Mouse (Mus musculus): Measurements from ENCODE around the gene Dtd1. TPM values are rescaled to one million over a fixed set of nuclear protein-coding genes. Genes with fewer than 3 reads are reported as not detected.

The Dtd1 gene
- polyA plus RNA-seq, 1 experiment from 2014 or later: 148 TPM

- H3K9ac ChIP-seq: no peak overlapping the region
- no peaks in the 10 kb centered on the region for H3K9me3 ChIP-seq
- WGBS: 90% methylated on average over 6 of the region's 6 CpGs
- ATAC-seq (replicated peaks): no peak
- no peaks in the 10 kb centered on the region for H3K36me3 ChIP-seq (replicated peaks)
- no peaks in the 10 kb centered on the region for H3K4me1 ChIP-seq
- H3K4me2 ChIP-seq: no peak overlapping the region
- no peak overlapping the region for H3K27ac ChIP-seq
- no peak overlapping the region for H3K4me3 ChIP-seq
- no peaks in the 10 kb centered on the region for H3K27me3 ChIP-seq (replicated peaks)
These were observed 161.0 kb downstream of the Dtd1 start for GRCm38 (mm10) chr2:144760666-144761065.

GRCm38 (mm10) chr2:144763706-144764105 is 164.0 kb downstream of the Dtd1 start:
- no peak overlapping the region for H3K9ac ChIP-seq
- H3K4me2 ChIP-seq: no peak overlapping the region
- WGBS: 72% methylated on average over 9 of the region's 9 CpGs
- H3K36me3 ChIP-seq (replicated peaks): no peaks in the 10 kb centered on the region
- H3K4me3 ChIP-seq: no peak overlapping the region
- H3K4me1 ChIP-seq: no peaks in the 10 kb centered on the region
- ATAC-seq (replicated peaks): peak; percentile 45; the same call in 1 of the 2 replicates
- no peak overlapping the region for H3K27ac ChIP-seq
- H3K27me3 ChIP-seq (replicated peaks): no peaks in the 10 kb centered on the region
- H3K9me3 ChIP-seq: no peaks in the 10 kb centered on the region

GRCm38 (mm10) chr2:144764116-144764788 is 164.6 kb downstream of the Dtd1 start:
- peak; percentile 69 for ATAC-seq (replicated peaks)
- Histone ChIP-seq H3K4me2 (no peak overlapping the region), H3K4me1 (peaks cover under 1% of the 10 kb centered on the region), H3K4me3 (no peak overlapping the region), H3K9me3 (no peaks in the 10 kb centered on the region), H3K9ac (no peak overlapping the region), H3K36me3 (replicated peaks) (no peaks in the 10 kb centered on the region), H3K27me3 (replicated peaks) (no peaks in the 10 kb centered on the region), H3K27ac (no peak overlapping the region)
- 35% methylated on average over 7 of the region's 7 CpGs for WGBS

GRCm38 (mm10) chr2:144765219-144765618 is 165.5 kb downstream of the Dtd1 start:
- Histone ChIP-seq H3K36me3 (replicated peaks) (no peaks in the 10 kb centered on the region), H3K27me3 (replicated peaks) (no peaks in the 10 kb centered on the region), H3K4me2 (no peak overlapping the region), H3K4me1 (peaks cover 4% of the 10 kb centered on the region), H3K9me3 (no peaks in the 10 kb centered on the region), H3K4me3 (no peak overlapping the region), H3K27ac (no peak overlapping the region), H3K9ac (no peak overlapping the region)
- ATAC-seq (replicated peaks): no peak
- 84% methylated on average over 5 of the region's 5 CpGs for WGBS

- Histone ChIP-seq H3K27me3 (replicated peaks) (no peaks in the 10 kb centered on the region), H3K27ac (no peak overlapping the region), H3K4me3 (no peak overlapping the region), H3K9ac (no peak overlapping the region), H3K36me3 (replicated peaks) (no peaks in the 10 kb centered on the region), H3K4me2 (no peak overlapping the region), H3K4me1 (peaks cover 4% of the 10 kb centered on the region), H3K9me3 (no peaks in the 10 kb centered on the region)
- WGBS: 56% methylated on average over 3 of the region's 3 CpGs
- no peak for ATAC-seq (replicated peaks)
These were observed 168.8 kb downstream of the Dtd1 start for GRCm38 (mm10) chr2:144768375-144769117.

GRCm38 (mm10) chr2:144769118-144769496 is 169.4 kb downstream of the Dtd1 start:
- no peak overlapping the region for H3K4me3 ChIP-seq
- H3K27me3 ChIP-seq (replicated peaks): no peaks in the 10 kb centered on the region
- no peaks in the 10 kb centered on the region for H3K36me3 ChIP-seq (replicated peaks)
- peak overlapping the region; percentile 45; the same call in 1 of the 2 replicates for H3K27ac ChIP-seq
- no peak overlapping the region for H3K4me2 ChIP-seq
- no peaks in the 10 kb centered on the region for H3K9me3 ChIP-seq
- no peak overlapping the region for H3K9ac ChIP-seq
- H3K4me1 ChIP-seq: peaks cover 4% of the 10 kb centered on the region
- WGBS: 57% methylated on average over 2 of the region's 2 CpGs
- ATAC-seq (replicated peaks): peak; percentile 48; the same call in 1 of the 2 replicates

- Histone ChIP-seq H3K27me3 (replicated peaks) (no peaks in the 10 kb centered on the region), H3K9ac (no peak overlapping the region), H3K4me2 (no peak overlapping the region), H3K4me3 (no peak overlapping the region), H3K27ac (peak overlapping the region; percentile 45; the same call in 1 of the 2 replicates), H3K4me1 (peaks cover 4% of the 10 kb centered on the region), H3K9me3 (no peaks in the 10 kb centered on the region), H3K36me3 (replicated peaks) (no peaks in the 10 kb centered on the region)
- peak; percentile 64; the same call in 1 of the 2 replicates for ATAC-seq (replicated peaks)
- 35% methylated on average over 3 of the region's 3 CpGs for WGBS
These were observed 169.9 kb downstream of the Dtd1 start for GRCm38 (mm10) chr2:144769556-144769955.

- Histone ChIP-seq H3K4me2 (no peak overlapping the region), H3K4me1 (peaks cover 4% of the 10 kb centered on the region), H3K27me3 (replicated peaks) (no peaks in the 10 kb centered on the region), H3K36me3 (replicated peaks) (no peaks in the 10 kb centered on the region), H3K4me3 (no peak overlapping the region), H3K9me3 (no peaks in the 10 kb centered on the region), H3K27ac (no peak overlapping the region), H3K9ac (no peak overlapping the region)
- WGBS: 78% methylated on average over 7 of the region's 7 CpGs
- no peak for ATAC-seq (replicated peaks)
These were observed 170.8 kb downstream of the Dtd1 start for GRCm38 (mm10) chr2:144770452-144770941.

GRCm38 (mm10) chr2:144771841-144772240 is 172.1 kb downstream of the Dtd1 start:
- Histone ChIP-seq H3K9ac (no peak overlapping the region), H3K27me3 (replicated peaks) (no peaks in the 10 kb centered on the region), H3K36me3 (replicated peaks) (no peaks in the 10 kb centered on the region), H3K4me3 (no peak overlapping the region), H3K4me2 (no peak overlapping the region), H3K4me1 (peaks cover 4% of the 10 kb centered on the region), H3K27ac (no peak overlapping the region), H3K9me3 (no peaks in the 10 kb centered on the region)
- ATAC-seq (replicated peaks): no peak
- 87% methylated on average over 4 of the region's 4 CpGs for WGBS

- no peak overlapping the region for H3K4me2 ChIP-seq
- H3K9me3 ChIP-seq: no peaks in the 10 kb centered on the region
- H3K27me3 ChIP-seq (replicated peaks): no peaks in the 10 kb centered on the region
- no peak for ATAC-seq (replicated peaks)
- WGBS: 86% methylated on average over 8 of the region's 8 CpGs
- H3K36me3 ChIP-seq (replicated peaks): no peaks in the 10 kb centered on the region
- H3K27ac ChIP-seq: no peak overlapping the region
- no peak overlapping the region for H3K9ac ChIP-seq
- H3K4me1 ChIP-seq: no peaks in the 10 kb centered on the region; the same call in 1 of the 2 replicates
- no peak overlapping the region for H3K4me3 ChIP-seq
These were observed 175.0 kb downstream of the Dtd1 start for GRCm38 (mm10) chr2:144774636-144775160.

GRCm38 (mm10) chr2:144775626-144776025 is 175.9 kb downstream of the Dtd1 start:
- H3K27ac ChIP-seq: no peak overlapping the region
- no peak for ATAC-seq (replicated peaks)
- no peaks in the 10 kb centered on the region for H3K36me3 ChIP-seq (replicated peaks)
- no peaks in the 10 kb centered on the region for H3K27me3 ChIP-seq (replicated peaks)
- no peak overlapping the region for H3K4me2 ChIP-seq
- no peaks in the 10 kb centered on the region for H3K4me1 ChIP-seq
- no peaks in the 10 kb centered on the region for H3K9me3 ChIP-seq
- WGBS: 91% methylated on average over 4 of the region's 4 CpGs
- H3K4me3 ChIP-seq: no peak overlapping the region
- no peak overlapping the region for H3K9ac ChIP-seq

- WGBS: 88% methylated on average over 7 of the region's 7 CpGs
- Histone ChIP-seq H3K9ac (no peak overlapping the region), H3K36me3 (replicated peaks) (no peaks in the 10 kb centered on the region), H3K27ac (no peak overlapping the region), H3K27me3 (replicated peaks) (no peaks in the 10 kb centered on the region), H3K4me3 (no peak overlapping the region), H3K4me2 (no peak overlapping the region), H3K9me3 (no peaks in the 10 kb centered on the region), H3K4me1 (no peaks in the 10 kb centered on the region)
- no peak for ATAC-seq (replicated peaks)
These were observed 179.6 kb downstream of the Dtd1 start for GRCm38 (mm10) chr2:144779263-144779662.

Measured in midbrain, embryonic 15.5 days (tissue).